Mouse (Mus musculus) 416B (cell line): ENCODE measurements around the gene Btrc.
A peak's percentile ranks its signal among the peaks of the same experiment; 100 is the strongest.

Experiments
- DNase-seq: peaks from one replicate; pipeline ENCODE4 v3.0.0; 2011; ENCODE audit warnings: low read depth

Btrc gene

GRCm38 (mm10) chr19:45428146-45428545 is 64.6 kb downstream of the Btrc start:
- DNase-seq, result peak; percentile 48

- DNase-seq, result no peak
These were observed 67.6 kb downstream of the Btrc start for GRCm38 (mm10) chr19:45430971-45431633.

- no peak for DNase-seq
These were observed 68.8 kb downstream of the Btrc start for GRCm38 (mm10) chr19:45432351-45432750.

- DNase-seq, result peak; percentile 83
These were observed 72.5 kb downstream of the Btrc start for GRCm38 (mm10) chr19:45436019-45436418.

- DNase-seq, result no peak
These were observed 73.6 kb downstream of the Btrc start for GRCm38 (mm10) chr19:45437175-45437574.

- no peak for DNase-seq
These were observed 74.7 kb downstream of the Btrc start for GRCm38 (mm10) chr19:45438191-45438590.

- no peak for DNase-seq
These were observed 75.7 kb downstream of the Btrc start for GRCm38 (mm10) chr19:45438928-45439846.

- no peak for DNase-seq
These were observed 77.1 kb downstream of the Btrc start for GRCm38 (mm10) chr19:45440554-45441175.

- DNase-seq, result no peak
These were observed 78.2 kb downstream of the Btrc start for GRCm38 (mm10) chr19:45441717-45442116.

- DNase-seq, result no peak
These were observed 81.9 kb downstream of the Btrc start for GRCm38 (mm10) chr19:45445253-45445933.

- DNase-seq, result no peak
These were observed 83.1 kb downstream of the Btrc start for GRCm38 (mm10) chr19:45446631-45447030.

GRCm38 (mm10) chr19:45447222-45447621 is 83.7 kb downstream of the Btrc start:
- no peak for DNase-seq

- peak; percentile 39 for DNase-seq
These were observed 84.4 kb downstream of the Btrc start for GRCm38 (mm10) chr19:45447886-45448285.

- no peak for DNase-seq
These were observed 90.9 kb downstream of the Btrc start for GRCm38 (mm10) chr19:45454391-45454790.

- no peak for DNase-seq
These were observed 93.4 kb downstream of the Btrc start for GRCm38 (mm10) chr19:45456896-45457295.

GRCm38 (mm10) chr19:45458702-45459101 is 95.2 kb downstream of the Btrc start:
- no peak for DNase-seq

GRCm38 (mm10) chr19:45459931-45460665 is 96.6 kb downstream of the Btrc start:
- DNase-seq, result no peak

GRCm38 (mm10) chr19:45460749-45461736 is 97.5 kb downstream of the Btrc start:
- peak; percentile 75 for DNase-seq

- DNase-seq, result no peak
These were observed 106.2 kb downstream of the Btrc start for GRCm38 (mm10) chr19:45469760-45470159.
